14 mouse cellular contexts compared by ENCODE assay signal in genomic region chr4:56224542-56224941, GRCm38 (mm10).
DNase-seq lines count a peak whose midpoint lies in the region; ATAC-seq and TF ChIP-seq lines count a peak whose summit lies in the region.
"Had no signal": no experiment of that assay in that cellular context is flagged by ENCODE, and none has a peak within 500 bp of the region (broad histone marks: within the 10 kb centered on the region; RNA-seq: fewer than 3 reads in every experiment).

No protein-coding gene starts in this region.

- WGBS in embryonic facial prominence, embryonic 13.5 days = 43% methylated on average over 3 of the region's 3 CpGs
- 46% methylated on average over 3 of the region's 3 CpGs for WGBS in embryonic facial prominence, embryonic 10.5 days
- 27% methylated on average over 3 of the region's 3 CpGs for WGBS in lung, postnatal 0 days
- 45% methylated on average over 3 of the region's 3 CpGs for WGBS in hindbrain, embryonic 16.5 days
- 51% methylated on average over 3 of the region's 3 CpGs for WGBS in midbrain, postnatal 0 days

- TF ChIP-seq EP300 in lung, postnatal 0 days (IDR thresholded peaks at IDR 0.05) = peak; percentile 65; the same call in 1 of the 2 replicates

- no peak for ATAC-seq in embryonic facial prominence, embryonic 13.5 days (ENCODE audit: insufficient number of reproducible peaks, insufficient read depth, low FRiP score, low TSS enrichment, low read depth)
- ATAC-seq in lung, postnatal 0 days = peak; percentile 73
- no peak for ATAC-seq in hindbrain, embryonic 16.5 days
- no peak for ATAC-seq in midbrain, postnatal 0 days (ENCODE audit: low FRiP score)
- ATAC-seq: liver, embryonic 12.5 days had no signal

- no peak overlapping the region for H3K9ac ChIP-seq in embryonic facial prominence, embryonic 13.5 days
- H3K9ac ChIP-seq in lung, postnatal 0 days (replicated peaks; ENCODE audit: low read depth) = no peak overlapping the region
- H3K9ac ChIP-seq in hindbrain, embryonic 16.5 days (ENCODE audit: low read depth, low read length) = no peak overlapping the region
- H3K9ac ChIP-seq in midbrain, postnatal 0 days (replicated peaks; ENCODE audit: low read length, poor library complexity, severe bottlenecking) = no peak overlapping the region
- H3K9ac ChIP-seq: hindbrain, embryonic 13.5 days; liver, embryonic 12.5 days had no signal

- TF ChIP-seq CTCF in lung, postnatal 0 days (IDR thresholded peaks at IDR 0.05) = no peak
- no peak for TF ChIP-seq CTCF in midbrain, postnatal 0 days (IDR thresholded peaks at IDR 0.05)

- no peak overlapping the region for H3K4me3 ChIP-seq in embryonic facial prominence, embryonic 13.5 days
- H3K4me3 ChIP-seq in embryonic facial prominence, embryonic 10.5 days = no peak overlapping the region
- no peak overlapping the region for H3K4me3 ChIP-seq in lung, postnatal 0 days (ENCODE audit: low read depth, low read length)
- H3K4me3 ChIP-seq in hindbrain, embryonic 16.5 days (ENCODE audit: low read length) = no peak overlapping the region
- H3K4me3 ChIP-seq in midbrain, postnatal 0 days (ENCODE audit: low read depth, low read length) = no peak overlapping the region
- H3K4me3 ChIP-seq: forebrain, embryonic 10.5 days; hindbrain, embryonic 13.5 days; layer of hippocampus, adult 2 months; liver, embryonic 12.5 days had no signal

- no peaks in the 10 kb centered on the region for H3K27me3 ChIP-seq in embryonic facial prominence, embryonic 13.5 days
- H3K27me3 ChIP-seq in embryonic facial prominence, embryonic 10.5 days (replicated peaks; ENCODE audit: low read depth, poor library complexity, severe bottlenecking) = no peaks in the 10 kb centered on the region
- no peaks in the 10 kb centered on the region for H3K27me3 ChIP-seq in lung, postnatal 0 days (replicated peaks; ENCODE audit: insufficient read depth, low read length)
- peaks cover 2% of the 10 kb centered on the region; the same call in 1 of the 2 replicates for H3K27me3 ChIP-seq in hindbrain, embryonic 16.5 days (replicated peaks; ENCODE audit: control insufficient read depth, insufficient read depth, low read length)
- H3K27me3 ChIP-seq in midbrain, postnatal 0 days (ENCODE audit: insufficient read depth, low read length) = no peaks in the 10 kb centered on the region
- H3K27me3 ChIP-seq: hindbrain, embryonic 13.5 days; liver, embryonic 12.5 days had no signal

- no peak for DNase-seq in embryonic facial prominence, embryonic 10.5 days (ENCODE audit: low spot score)
- peak; percentile 52 for DNase-seq in Muller cell, postnatal 12 days (ENCODE audit: inconsistent ontology term)
- DNase-seq in heart, postnatal 10 days = peak; percentile 7 to 20
- DNase-seq in lung, postnatal 0 days (ENCODE audit: low spot score) = peak; percentile 81
- DNase-seq in midbrain, postnatal 0 days (ENCODE audit: low spot score) = no peak
- no peak for DNase-seq in cerebellum, adult 9-11 months
- DNase-seq: retina, postnatal 1 day; thymus, adult 18-20 months had no signal

- intact Hi-C loops in heart, postnatal 10 days (cut with DNase I) = loop anchor here (5.0 kb wide), 2 partner anchors 692 to 707 kb away; partner anchors contain the start of gene Klf4

- H3K4me1 ChIP-seq in embryonic facial prominence, embryonic 13.5 days = peaks cover 27% of the 10 kb centered on the region
- peaks cover 31% of the 10 kb centered on the region for H3K4me1 ChIP-seq in embryonic facial prominence, embryonic 10.5 days
- peaks cover 3% of the 10 kb centered on the region; the same call in 1 of the 2 replicates for H3K4me1 ChIP-seq in lung, postnatal 0 days (ENCODE audit: insufficient read depth, low read depth, low read length)
- H3K4me1 ChIP-seq in hindbrain, embryonic 16.5 days (ENCODE audit: control insufficient read depth, insufficient read depth, low read depth, low read length) = peaks cover 5% of the 10 kb centered on the region; the same call in 1 of the 2 replicates
- no peaks in the 10 kb centered on the region; the same call in 1 of the 2 replicates for H3K4me1 ChIP-seq in midbrain, postnatal 0 days (ENCODE audit: insufficient read depth, low read length)
- H3K4me1 ChIP-seq: liver, embryonic 12.5 days had no signal

- no peak overlapping the region for H3K4me2 ChIP-seq in embryonic facial prominence, embryonic 13.5 days
- H3K4me2 ChIP-seq in lung, postnatal 0 days (replicated peaks; ENCODE audit: low read depth, low read length) = no peak overlapping the region
- H3K4me2 ChIP-seq in hindbrain, embryonic 16.5 days (ENCODE audit: low read length) = no peak overlapping the region
- H3K4me2 ChIP-seq in midbrain, postnatal 0 days (ENCODE audit: low read depth, low read length, poor library complexity, severe bottlenecking) = no peak overlapping the region
- H3K4me2 ChIP-seq: hindbrain, embryonic 13.5 days; liver, embryonic 12.5 days had no signal

- H3K9me3 ChIP-seq in embryonic facial prominence, embryonic 13.5 days = 0 out of 2 replicates have a peak, but pooled peaks cover 3% of the 10 kb centered on the region
- no peaks in the 10 kb centered on the region for H3K9me3 ChIP-seq in embryonic facial prominence, embryonic 10.5 days
- H3K9me3 ChIP-seq in lung, postnatal 0 days (ENCODE audit: low read length) = no peaks in the 10 kb centered on the region
- H3K9me3 ChIP-seq in hindbrain, embryonic 16.5 days (ENCODE audit: control insufficient read depth, low read length) = no peaks in the 10 kb centered on the region
- no peaks in the 10 kb centered on the region for H3K9me3 ChIP-seq in midbrain, postnatal 0 days (ENCODE audit: low read length)
- H3K9me3 ChIP-seq: forebrain, embryonic 10.5 days; hindbrain, embryonic 13.5 days; liver, embryonic 12.5 days had no signal

- H3K27ac ChIP-seq in embryonic facial prominence, embryonic 13.5 days = peak overlapping the region; percentile 22; the same call in 1 of the 2 replicates
- H3K27ac ChIP-seq in embryonic facial prominence, embryonic 10.5 days (replicated peaks) = no peak overlapping the region; the same call in 1 of the 2 replicates
- no peak overlapping the region for H3K27ac ChIP-seq in lung, postnatal 0 days (ENCODE audit: low read length)
- no peak overlapping the region for H3K27ac ChIP-seq in hindbrain, embryonic 16.5 days (ENCODE audit: low read depth, low read length)
- H3K27ac ChIP-seq in midbrain, postnatal 0 days (ENCODE audit: low read depth, low read length) = no peak overlapping the region
- H3K27ac ChIP-seq: forebrain, embryonic 10.5 days; hindbrain, embryonic 13.5 days; layer of hippocampus, adult 2 months; liver, embryonic 12.5 days had no signal

- H3K36me3 ChIP-seq in embryonic facial prominence, embryonic 13.5 days = no peaks in the 10 kb centered on the region
- no peaks in the 10 kb centered on the region for H3K36me3 ChIP-seq in embryonic facial prominence, embryonic 10.5 days (replicated peaks)
- no peaks in the 10 kb centered on the region for H3K36me3 ChIP-seq in lung, postnatal 0 days (ENCODE audit: insufficient read depth, low read length)
- no peaks in the 10 kb centered on the region for H3K36me3 ChIP-seq in hindbrain, embryonic 16.5 days (ENCODE audit: control insufficient read depth, insufficient read depth, low read length)
- no peaks in the 10 kb centered on the region for H3K36me3 ChIP-seq in midbrain, postnatal 0 days (ENCODE audit: insufficient read depth, low read length)
- H3K36me3 ChIP-seq: forebrain, embryonic 10.5 days; hindbrain, embryonic 13.5 days; liver, embryonic 12.5 days had no signal

Comparison
In these comparisons a context has a peak if more than half of its experiments do, and no peak if none do; other contexts are left out.
1. DNase-seq: peak in Muller cell, postnatal 12 days (single experiment), heart, postnatal 10 days (2 of 2) and lung, postnatal 0 days (single experiment); none in embryonic facial prominence, embryonic 10.5 days (single experiment), midbrain, postnatal 0 days (single experiment) and cerebellum, adult 9-11 months (single experiment).